Mouse (Mus musculus) embryonic fibroblast, embryonic 13.5 days (primary cell): ENCODE results near the gene Msh5.

Source experiments
- CTCF ChIP-seq: IDR thresholded peaks from 2 replicates; pipeline ENCODE4 v1.5.1; 2011; ENCODE audit warnings: mild to moderate bottlenecking, control low read depth, low read length, moderate library complexity, borderline replicate concordance; ENCODE audit not compliant: insufficient read depth
- POLR2A ChIP-seq: IDR thresholded peaks from 2 replicates; pipeline ENCODE4 v1.6.1; 2011; ENCODE audit warnings: low read depth, mild to moderate bottlenecking, control low read depth, low read length, moderate library complexity

DNA sequence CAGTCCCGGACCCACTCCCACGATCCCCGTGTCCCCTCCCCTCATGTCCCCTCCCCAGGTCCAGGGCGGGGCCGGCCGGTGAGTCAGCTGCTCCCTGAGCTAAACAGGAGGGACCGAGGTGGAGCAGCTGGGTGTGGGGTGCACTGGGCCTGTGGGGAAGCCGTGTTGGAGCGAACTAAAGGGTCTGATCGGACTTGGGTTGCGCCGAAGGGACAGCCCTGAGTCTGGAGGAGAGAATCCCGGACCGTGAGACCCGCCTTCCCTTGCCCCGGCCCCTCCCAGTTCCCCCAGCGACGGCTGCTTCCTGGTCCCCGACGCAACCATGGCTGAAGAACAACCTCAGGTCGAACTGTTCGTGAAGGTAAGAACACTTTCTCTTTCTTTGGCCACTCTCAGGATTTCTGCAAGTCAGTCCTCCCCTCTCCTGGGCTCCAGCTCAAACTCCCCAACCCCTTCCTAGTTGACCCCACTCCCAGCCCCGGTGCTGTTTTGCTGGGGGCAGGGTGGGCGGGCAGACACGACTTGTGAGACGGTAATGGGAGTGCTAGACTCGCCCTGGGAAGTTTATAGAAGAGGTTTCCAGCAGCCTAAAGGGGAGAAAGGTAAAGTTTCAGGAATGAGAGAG, 3.7 kb upstream of the Msh5 start:
- no peak for TF ChIP-seq CTCF
- TF ChIP-seq POLR2A: peak; percentile 94
